Mouse (Mus musculus): ENCODE results near the gene Actn4. TPM values are rescaled to one million over a fixed set of nuclear protein-coding genes. Genes with fewer than 3 reads are reported as not detected.
A peak's percentile ranks its signal among the peaks of the same experiment; 100 is the strongest.
"Not testable (repeated sequence)": the region's sequence is repeated elsewhere in the genome, so short reads cannot be mapped to it uniquely, and the experiment has no call there.

Actn4 gene
- total RNA-seq, 2 experiments from 2014 or later = 27.1 to 40.2 TPM

DNA sequence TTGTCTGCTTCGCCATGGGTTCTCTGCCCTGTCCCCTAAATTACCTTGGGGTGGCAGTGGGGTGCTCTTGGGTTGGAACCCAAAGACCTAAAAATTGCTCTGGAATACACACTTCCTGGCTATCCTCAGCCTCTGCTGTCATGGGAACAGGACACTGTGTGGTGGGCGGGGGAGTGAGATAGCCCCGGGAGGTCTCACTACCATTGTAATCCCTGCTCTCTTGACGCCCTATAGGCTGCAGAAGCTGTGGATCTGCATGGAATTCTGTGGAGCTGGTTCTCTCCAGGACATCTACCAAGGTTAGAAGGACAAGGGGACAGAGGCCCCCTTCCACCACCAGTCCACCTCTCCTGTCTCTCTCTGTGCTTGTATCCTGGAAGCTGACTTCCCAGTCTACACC, 21.7 kb upstream of the Actn4 start:
- intact Hi-C loops (cut with DNase I) = no loop called here
- no peak for DNase-seq
- no peak for TF ChIP-seq CTCF (IDR thresholded peaks at IDR 0.05)
- Histone ChIP-seq H3K27ac (no peak overlapping the region), H3K4me3 (no peak overlapping the region)

DNA sequence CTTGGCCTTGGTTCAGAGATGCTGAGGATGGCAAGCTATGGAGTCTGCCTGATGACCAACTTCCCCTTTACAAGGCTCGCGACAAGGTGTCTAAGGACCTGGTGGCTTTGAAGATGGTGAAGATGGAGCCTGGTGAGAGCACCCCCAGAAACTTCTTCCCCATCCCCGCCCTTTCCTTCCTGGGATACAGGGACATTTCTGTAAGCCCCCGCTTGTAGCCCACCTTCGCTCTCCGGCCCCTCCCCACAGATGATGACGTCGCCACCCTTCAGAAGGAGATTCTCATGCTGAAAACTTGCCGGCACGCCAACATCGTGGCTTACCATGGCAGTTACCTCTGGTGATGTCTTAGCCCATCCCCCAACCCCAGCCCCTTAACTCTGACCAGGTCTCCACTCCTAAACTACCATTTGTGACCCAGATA, 21.0 kb upstream of the Actn4 start:
- TF ChIP-seq CTCF (IDR thresholded peaks at IDR 0.05) = no peak
- Histone ChIP-seq H3K27ac (no peak overlapping the region), H3K4me3 (peak overlapping the region; percentile 19; the same call in 1 of the 2 replicates)
- no peak for DNase-seq
- intact Hi-C loops (cut with DNase I) = no loop called here

DNA sequence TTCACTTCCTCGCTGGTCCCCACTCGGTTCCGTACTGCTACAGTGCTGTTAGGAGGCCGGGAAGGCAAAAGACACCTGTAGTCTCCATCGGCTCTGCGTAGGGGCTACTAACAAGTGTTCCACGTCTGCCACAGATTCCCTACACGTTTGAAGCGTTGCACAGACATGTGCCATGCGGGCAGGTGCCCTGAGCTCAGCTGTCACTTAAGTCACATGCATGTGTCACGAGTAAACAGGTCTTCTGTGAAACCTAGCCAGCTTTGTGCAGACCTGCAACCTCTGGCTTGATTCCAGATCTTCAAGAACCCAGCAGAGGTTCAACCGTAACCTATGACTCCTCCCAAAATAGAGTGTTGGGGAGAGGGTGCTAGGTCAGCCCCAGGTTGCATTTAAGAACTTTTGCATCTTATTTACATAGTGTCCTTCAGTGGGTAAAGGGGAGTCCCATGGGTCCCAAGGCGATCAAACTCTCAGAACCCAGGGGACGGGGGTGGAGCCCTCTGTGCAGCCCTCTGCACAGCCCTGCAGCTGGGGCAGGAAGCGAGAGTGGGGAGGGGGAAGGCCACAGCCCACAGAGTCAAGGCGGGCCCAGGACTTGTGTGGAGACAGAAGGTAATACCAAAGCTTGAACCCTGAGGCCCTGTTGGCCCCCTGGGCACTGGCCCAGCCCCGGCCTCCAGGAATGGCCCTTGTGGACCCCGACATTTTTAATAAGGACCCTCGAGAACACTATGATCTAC, 20.3 kb upstream of the Actn4 start:
- peak; percentile 45 for DNase-seq
- intact Hi-C loops (cut with DNase I) = no loop called here
- H3K4me3 ChIP-seq = peak overlapping the region; percentile 76
- no peak for TF ChIP-seq CTCF (IDR thresholded peaks at IDR 0.05)
- H3K27ac ChIP-seq = peak overlapping the region; percentile 90

DNA sequence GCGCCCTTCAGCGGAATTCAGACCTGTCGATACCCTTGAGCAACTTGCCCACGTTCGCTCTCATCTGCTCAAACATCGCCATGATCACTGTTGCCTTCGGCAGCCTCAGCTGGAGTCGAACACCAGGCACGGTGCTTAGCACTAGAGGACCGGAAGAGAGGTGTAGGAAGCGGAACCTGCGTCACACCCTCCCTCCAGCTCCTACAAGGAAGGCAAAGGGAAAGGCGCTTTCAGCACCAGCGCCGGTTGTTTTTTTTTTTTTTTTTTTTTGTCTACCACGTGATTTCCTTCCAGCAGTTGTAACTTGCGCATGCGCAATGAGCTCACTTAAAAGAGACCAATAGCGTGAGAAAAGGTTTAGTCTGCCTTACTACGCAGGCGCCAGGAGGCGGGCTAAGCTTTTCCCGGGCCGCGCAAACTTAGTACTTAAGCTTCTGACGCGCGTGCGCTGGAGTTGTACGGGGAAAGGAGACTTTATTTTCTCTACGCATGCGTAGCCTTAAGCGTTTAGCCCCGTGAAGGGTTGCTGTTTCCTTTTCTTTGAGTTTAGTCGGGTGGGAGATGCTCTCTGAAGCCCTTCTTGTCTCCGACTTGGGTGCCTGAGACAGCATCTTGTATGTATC, 19.6 kb upstream of the Actn4 start, which contains the start of the genes Eif3k and Map4k1:
TSS of gene Eif3k (minus strand) at position 214 of the 623 bp plus-strand sequence.
TSS of gene Map4k1 (plus strand) at position 400 of the 623 bp plus-strand sequence.
- Histone ChIP-seq H3K27ac (peak within 1 kb of the TSS; percentile 90), H3K4me3 (peak within 1 kb of the TSS; percentile 76)
- DNase-seq = peak; percentile 96
- intact Hi-C loops (cut with DNase I) = no loop called here
- peak; percentile 19; the same call in 1 of the 2 replicates for TF ChIP-seq CTCF (IDR thresholded peaks at IDR 0.05)

DNA sequence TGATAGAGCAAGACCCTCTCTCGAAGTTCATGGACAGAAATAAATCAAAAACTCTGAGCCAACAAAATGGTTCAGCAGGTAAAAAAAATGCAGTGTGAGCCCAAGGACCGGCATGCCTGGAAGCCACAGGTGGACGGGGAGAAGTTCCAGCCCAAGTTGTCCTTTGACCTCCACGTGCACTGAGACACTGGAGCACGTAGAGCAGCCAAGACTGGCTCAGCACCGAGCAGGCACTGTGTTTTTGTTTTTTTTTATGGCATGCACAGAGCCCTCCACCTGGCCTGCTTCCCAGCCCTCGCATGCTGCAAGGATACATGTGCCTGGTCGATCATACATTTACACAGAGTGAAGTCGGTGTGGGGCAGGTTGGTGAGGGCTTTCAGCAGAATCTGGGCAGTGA, 15.4 kb upstream of the Actn4 start:
- no peak overlapping the region for H3K4me3 ChIP-seq
- no peak overlapping the region for H3K27ac ChIP-seq
- DNase-seq = no peak
- intact Hi-C loops (cut with DNase I) = no loop called here
- TF ChIP-seq CTCF (IDR thresholded peaks at IDR 0.05) = no peak

DNA sequence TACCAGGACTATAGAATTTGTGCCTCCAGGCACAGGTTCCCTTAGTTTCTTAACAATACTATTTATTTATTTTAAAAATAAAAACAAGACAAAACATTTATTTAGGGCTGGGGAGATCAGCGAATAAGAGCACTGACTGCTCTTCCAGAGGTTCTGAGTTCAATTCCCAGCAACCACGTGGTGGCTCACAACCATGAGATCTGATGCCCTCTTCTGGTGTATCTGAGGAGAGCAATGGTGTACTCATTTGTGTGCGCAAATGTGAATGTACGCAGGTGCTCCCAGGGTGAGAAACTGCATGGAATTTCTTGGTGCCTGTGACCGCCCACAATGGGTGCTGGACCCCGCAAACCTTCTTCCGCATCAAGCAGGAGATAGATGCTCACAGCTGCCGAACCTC, 10.9 kb upstream of the Actn4 start:
- Histone ChIP-seq H3K27ac (no peak overlapping the region), H3K4me3 (no peak overlapping the region)
- no peak for DNase-seq
- TF ChIP-seq CTCF (IDR thresholded peaks at IDR 0.05) = peak; percentile 37
- intact Hi-C loops (cut with DNase I) = loop anchor here (5.0 kb wide), 1 partner anchor 166 kb away; the partner anchor contains the start of gene Hnrnpl

DNA sequence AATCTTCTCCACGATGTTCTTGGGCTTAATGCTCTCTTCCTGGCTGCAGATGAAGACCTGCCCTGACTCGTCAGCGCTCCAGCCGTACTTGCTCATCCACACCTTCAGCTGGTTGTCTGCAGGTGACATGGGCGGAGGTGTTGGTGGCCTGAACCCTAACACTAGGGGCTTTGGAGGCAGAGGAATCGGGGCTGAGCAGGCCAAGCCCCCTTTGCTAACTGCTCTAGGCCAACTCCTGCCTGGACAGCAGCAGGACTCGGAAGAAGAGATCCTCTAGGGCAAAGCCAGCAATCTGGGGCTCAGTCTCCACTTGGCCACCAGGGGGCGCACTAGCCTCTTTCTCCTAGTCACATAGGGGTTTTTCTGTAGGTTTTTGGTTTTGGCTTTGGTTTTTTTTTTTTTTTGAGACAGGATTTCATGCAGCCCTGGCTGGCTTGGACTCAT, 10.4 kb upstream of the Actn4 start:
- peak; percentile 85 for DNase-seq

DNA sequence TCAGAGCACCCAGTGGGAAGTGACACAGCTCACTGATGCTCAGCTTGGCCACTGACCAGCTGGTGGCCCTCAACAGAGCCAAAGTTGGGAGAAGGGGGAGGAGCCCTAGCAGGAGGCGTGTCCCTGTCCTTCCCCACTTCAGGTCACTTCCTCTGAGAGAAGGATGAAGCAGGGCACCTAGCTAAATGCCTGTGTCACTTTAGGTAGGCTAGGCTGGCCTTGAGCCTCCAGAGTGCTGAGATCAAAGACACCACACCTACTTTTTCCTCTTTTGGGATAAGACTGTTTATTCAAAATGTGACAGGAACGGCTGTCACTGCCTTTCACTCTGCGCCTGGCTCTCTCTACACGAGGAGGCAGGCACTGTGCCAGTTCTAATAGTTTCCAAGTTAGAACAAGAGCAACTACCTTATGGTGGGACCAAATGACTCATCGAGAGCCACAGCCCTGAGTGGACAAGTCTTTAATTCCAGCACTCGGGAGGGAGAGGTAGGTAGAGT, 9.7 kb upstream of the Actn4 start:
- H3K27ac ChIP-seq = peak overlapping the region; percentile 82
- intact Hi-C loops (cut with DNase I) = loop anchor here (5.0 kb wide), 1 partner anchor 165 kb away; the partner anchor contains the start of gene Hnrnpl
- peak; percentile 62 for DNase-seq
- TF ChIP-seq CTCF (IDR thresholded peaks at IDR 0.05) = no peak
- no peak overlapping the region; the same call in 1 of the 2 replicates for H3K4me3 ChIP-seq

More for the DNA sequence above, 10.4 kb upstream of the Actn4 start:
- Histone ChIP-seq H3K4me3 (no peak overlapping the region), H3K27ac (peak overlapping the region; percentile 82)
- peak; percentile 76 for TF ChIP-seq CTCF (IDR thresholded peaks at IDR 0.05)
- intact Hi-C loops (cut with DNase I) = loop anchor here (5.0 kb wide), 1 partner anchor 165 kb away; the partner anchor contains the start of gene Hnrnpl

DNA sequence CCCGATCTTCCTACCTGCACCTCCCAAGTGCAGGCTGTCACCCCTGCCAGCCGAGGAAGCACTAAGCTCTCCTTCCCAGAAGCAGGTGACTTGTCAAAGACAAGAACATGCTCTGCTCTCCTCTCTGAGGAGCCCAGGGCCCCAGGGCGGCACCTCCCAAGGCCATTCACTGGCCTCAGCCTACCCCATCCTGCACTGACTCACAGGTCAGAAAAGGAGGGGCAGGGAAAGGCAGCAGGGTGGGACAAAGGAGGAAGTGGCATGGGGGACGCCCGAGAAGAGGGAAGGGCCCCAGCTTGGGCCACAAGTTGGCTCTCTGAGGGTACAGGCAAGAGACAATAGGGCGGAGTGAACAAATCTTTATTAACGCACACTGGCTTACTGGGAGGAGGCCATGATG, 8.9 kb upstream of the Actn4 start:
- no peak for DNase-seq
- H3K4me3 ChIP-seq = no peak overlapping the region
- TF ChIP-seq CTCF (IDR thresholded peaks at IDR 0.05) = no peak
- intact Hi-C loops (cut with DNase I) = loop anchor here (5.0 kb wide), 1 partner anchor 164 kb away; the partner anchor contains the start of gene Hnrnpl
- H3K27ac ChIP-seq = peak overlapping the region; percentile 82

DNA sequence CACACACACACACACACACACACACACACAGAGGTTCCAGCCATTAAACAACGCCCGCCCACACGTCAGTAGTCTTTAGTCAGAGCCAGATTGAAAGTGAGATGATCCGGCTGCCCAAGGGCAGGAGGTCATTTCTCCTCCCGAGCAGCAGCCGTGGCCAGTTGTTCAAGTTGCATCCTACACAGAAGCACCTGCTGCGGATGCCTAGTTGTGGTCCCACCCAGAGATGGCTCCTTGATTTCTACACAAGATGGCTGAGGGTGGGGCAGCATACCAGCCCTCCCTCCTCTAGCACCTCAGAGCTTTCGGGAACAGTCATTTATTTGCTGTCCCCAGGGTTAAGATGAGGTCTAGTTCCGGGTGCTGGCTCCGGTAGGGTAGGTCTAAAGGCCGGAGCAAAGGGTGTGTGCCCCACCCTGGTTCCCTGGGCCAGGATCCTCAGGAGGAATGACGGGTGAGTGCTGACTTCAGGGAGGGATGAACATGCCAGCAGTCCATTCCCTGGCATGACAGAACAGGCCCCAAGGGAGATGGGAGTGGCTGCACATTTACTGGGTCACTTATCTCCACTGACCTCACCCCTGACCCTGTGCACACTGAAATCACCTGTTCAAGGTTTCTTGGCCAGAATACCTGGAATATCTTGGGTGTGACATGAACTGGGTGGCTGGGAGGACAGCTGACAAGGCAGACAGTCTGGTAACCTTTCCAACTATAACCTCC, 7.7 kb upstream of the Actn4 start:
- no peak for TF ChIP-seq CTCF (IDR thresholded peaks at IDR 0.05)
- Histone ChIP-seq H3K4me3 (no peak overlapping the region), H3K27ac (peak overlapping the region; percentile 82)
- intact Hi-C loops (cut with DNase I) = loop anchor here (5.0 kb wide), 1 partner anchor 163 kb away; the partner anchor contains the start of gene Hnrnpl
- peak; percentile 81 for DNase-seq

DNA sequence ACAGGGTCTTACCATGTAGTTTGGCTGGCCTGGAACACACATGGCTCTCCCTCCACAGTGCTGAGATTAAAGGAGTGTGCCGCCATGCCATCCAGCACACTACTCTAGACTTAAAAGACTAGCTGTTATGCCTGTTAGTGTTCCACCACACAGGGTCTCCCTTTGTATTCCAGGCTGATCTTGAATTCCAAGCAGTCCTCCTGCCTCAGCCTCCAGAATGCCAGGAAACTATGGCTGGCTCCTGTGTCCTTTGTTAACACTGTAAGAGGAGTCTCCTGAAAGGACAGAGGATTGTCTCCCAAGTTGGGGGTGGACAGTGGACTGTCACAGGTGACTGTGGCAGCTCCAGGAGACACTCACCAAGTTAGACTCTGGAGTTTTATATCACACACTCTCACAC, 7.1 kb upstream of the Actn4 start:
- Histone ChIP-seq H3K4me3 (no peak overlapping the region), H3K27ac (peak overlapping the region; percentile 82)
- no peak for TF ChIP-seq CTCF (IDR thresholded peaks at IDR 0.05)
- intact Hi-C loops (cut with DNase I) = no loop called here
- DNase-seq = no peak

DNA sequence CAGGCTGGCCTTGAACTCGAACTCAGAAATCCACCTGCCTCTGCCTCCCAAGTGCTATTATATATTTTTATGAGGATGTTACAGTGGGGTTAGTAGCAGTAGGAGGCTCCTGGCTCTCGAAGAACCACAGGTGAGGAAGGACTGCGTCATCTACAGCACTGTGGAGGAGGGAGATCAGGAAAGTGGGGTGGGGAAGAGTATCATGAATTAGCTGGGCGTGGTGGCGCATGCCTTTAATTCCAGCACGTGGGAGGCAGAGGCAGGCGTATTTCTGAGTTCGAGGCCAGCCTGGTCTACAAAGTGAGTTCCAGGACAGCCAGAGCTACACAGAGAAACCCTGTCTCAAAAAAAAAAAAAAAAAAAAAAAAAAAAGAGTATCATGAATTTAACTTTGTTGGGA, 6.0 kb upstream of the Actn4 start:
- H3K27ac ChIP-seq; DNase-seq; intact Hi-C loops (cut with DNase I); H3K4me3 ChIP-seq: not testable (repeated sequence)

Data from gastrocnemius, adult 2 months (tissue).